Mouse (Mus musculus) embryonic facial prominence, embryonic 12.5 days (tissue): ENCODE measurements at regions not wholly inside any gene's neighbourhood (a gene's known extent, or its start where the extent isn't known, plus 50 kb on each side); places are given as distances from the start of the nearest gene placed in this dataset.

ENCODE experiments used
- ATAC-seq: fragments of 200-750 bp; cut with Nextera tagmentation; 2 replicates; pipeline ENCODE4 v1.8.0; 2017; ENCODE audit not compliant: insufficient number of reproducible peaks, insufficient read depth, low FRiP score, low TSS enrichment
- H3K27ac ChIP-seq: fragments of 300-500 bp; sonication (generic); 2 replicates; pipeline ENCODE4 v1.5.1; 2016; ENCODE audit warnings: mild to moderate bottlenecking
- H3K27me3 ChIP-seq: fragments of 300-500 bp; sonication (generic); 2 replicates; pipeline ENCODE4 v1.6.1; 2016; ENCODE audit warnings: mild to moderate bottlenecking, moderate library complexity
- H3K36me3 ChIP-seq: fragments of 300-500 bp; sonication (generic); 2 replicates; pipeline ENCODE4 v1.6.1; 2016; ENCODE audit warnings: mild to moderate bottlenecking
- H3K4me1 ChIP-seq: fragments of 300-500 bp; sonication (generic); 2 replicates; pipeline ENCODE4 v1.6.1; 2016
- H3K4me2 ChIP-seq: fragments of 300-500 bp; sonication (generic); replicated peaks from 2 replicates; pipeline ENCODE4 v1.6.1; 2016; ENCODE audit warnings: mild to moderate bottlenecking, moderate library complexity
- H3K4me3 ChIP-seq: fragments of 300-500 bp; sonication (generic); 2 replicates; pipeline ENCODE4 v1.5.1; 2016; ENCODE audit warnings: mild to moderate bottlenecking
- H3K9ac ChIP-seq: fragments of 300-500 bp; sonication (generic); 2 replicates; pipeline ENCODE4 v1.6.1; 2016; ENCODE audit warnings: mild to moderate bottlenecking, moderate library complexity
- H3K9me3 ChIP-seq: fragments of 300-500 bp; sonication (generic); 2 replicates; pipeline ENCODE4 v1.6.1; 2016; ENCODE audit warnings: mild to moderate bottlenecking, moderate library complexity
- WGBS: fragments of 180-500 bp; shearing (Covaris S2); methylation state at CpG from one replicate; pipeline ENCODE4 v1.1.7; 2016; 5-methylcytosine and 5-hydroxymethylcytosine counted together

- H3K36me3 ChIP-seq = no peaks in the 10 kb centered on the region
- no peak overlapping the region for H3K9ac ChIP-seq
- no peaks in the 10 kb centered on the region for H3K4me1 ChIP-seq
- WGBS = 81% methylated on average over 8 of the region's 8 CpGs
- H3K9me3 ChIP-seq = no peaks in the 10 kb centered on the region
- no peak overlapping the region for H3K4me2 ChIP-seq
- H3K27ac ChIP-seq = no peak overlapping the region
- no peak for ATAC-seq
- H3K4me3 ChIP-seq = no peak overlapping the region
- no peaks in the 10 kb centered on the region for H3K27me3 ChIP-seq
Observed at GRCm38 (mm10) chr1:77617490-77617889, 102.6 kb upstream of the Epha4 start.

- H3K36me3 ChIP-seq = no peaks in the 10 kb centered on the region
- ATAC-seq = no peak
- 77% methylated on average over 5 of the region's 5 CpGs for WGBS
- H3K4me2 ChIP-seq = no peak overlapping the region
- no peaks in the 10 kb centered on the region for H3K9me3 ChIP-seq
- no peak overlapping the region for H3K4me3 ChIP-seq
- no peaks in the 10 kb centered on the region for H3K4me1 ChIP-seq
- H3K9ac ChIP-seq = no peak overlapping the region
- H3K27me3 ChIP-seq = no peaks in the 10 kb centered on the region
- H3K27ac ChIP-seq = no peak overlapping the region
Observed at GRCm38 (mm10) chr1:77600509-77600908, 85.6 kb upstream of the Epha4 start.

GRCm38 (mm10) chr1:77592649-77593048 is 77.8 kb upstream of the Epha4 start:
- Histone ChIP-seq H3K36me3 (no peaks in the 10 kb centered on the region), H3K27ac (no peak overlapping the region), H3K4me1 (no peaks in the 10 kb centered on the region), H3K9ac (no peak overlapping the region), H3K4me3 (no peak overlapping the region), H3K9me3 (no peaks in the 10 kb centered on the region), H3K27me3 (no peaks in the 10 kb centered on the region), H3K4me2 (no peak overlapping the region)
- 83% methylated on average over 4 of the region's 4 CpGs for WGBS
- ATAC-seq = no peak

- no peaks in the 10 kb centered on the region for H3K4me1 ChIP-seq
- H3K27me3 ChIP-seq = no peaks in the 10 kb centered on the region
- ATAC-seq = no peak
- H3K9ac ChIP-seq = no peak overlapping the region
- H3K27ac ChIP-seq = no peak overlapping the region
- H3K9me3 ChIP-seq = no peaks in the 10 kb centered on the region
- no peak overlapping the region for H3K4me2 ChIP-seq
- 85% methylated on average over 7 of the region's 7 CpGs for WGBS
- no peaks in the 10 kb centered on the region for H3K36me3 ChIP-seq
- no peak overlapping the region for H3K4me3 ChIP-seq
Observed at GRCm38 (mm10) chr1:77592248-77592647, 77.4 kb upstream of the Epha4 start.

GRCm38 (mm10) chr1:77589423-77589822 is 74.5 kb upstream of the Epha4 start:
- ATAC-seq = no peak
- no peak overlapping the region for H3K4me3 ChIP-seq
- H3K4me2 ChIP-seq = no peak overlapping the region
- H3K27ac ChIP-seq = no peak overlapping the region
- H3K27me3 ChIP-seq = no peaks in the 10 kb centered on the region
- WGBS = 90% methylated on average over 3 of the region's 3 CpGs
- no peak overlapping the region for H3K9ac ChIP-seq
- H3K36me3 ChIP-seq = no peaks in the 10 kb centered on the region
- H3K9me3 ChIP-seq = no peaks in the 10 kb centered on the region
- no peaks in the 10 kb centered on the region for H3K4me1 ChIP-seq

- no peak for ATAC-seq
- no peak overlapping the region for H3K27ac ChIP-seq
- no peaks in the 10 kb centered on the region for H3K4me1 ChIP-seq
- no peak overlapping the region for H3K4me3 ChIP-seq
- no peaks in the 10 kb centered on the region for H3K36me3 ChIP-seq
- 73% methylated on average over 3 of the region's 3 CpGs for WGBS
- H3K4me2 ChIP-seq = no peak overlapping the region
- H3K9me3 ChIP-seq = no peaks in the 10 kb centered on the region
- H3K27me3 ChIP-seq = no peaks in the 10 kb centered on the region
- no peak overlapping the region for H3K9ac ChIP-seq
Observed at GRCm38 (mm10) chr1:77585520-77585919, 70.6 kb upstream of the Epha4 start.

GRCm38 (mm10) chr1:77568081-77568480 is 53.2 kb upstream of the Epha4 start:
- H3K4me2 ChIP-seq = no peak overlapping the region
- H3K4me1 ChIP-seq = no peaks in the 10 kb centered on the region
- no peaks in the 10 kb centered on the region for H3K27me3 ChIP-seq
- 81% methylated on average over 6 of the region's 6 CpGs for WGBS
- H3K4me3 ChIP-seq = no peak overlapping the region
- no peak overlapping the region for H3K9ac ChIP-seq
- no peaks in the 10 kb centered on the region for H3K36me3 ChIP-seq
- H3K9me3 ChIP-seq = no peaks in the 10 kb centered on the region
- ATAC-seq = no peak
- H3K27ac ChIP-seq = no peak overlapping the region

GRCm38 (mm10) chr1:77567657-77568056 is 52.8 kb upstream of the Epha4 start:
- 74% methylated on average over 7 of the region's 7 CpGs for WGBS
- no peak overlapping the region for H3K4me3 ChIP-seq
- H3K4me2 ChIP-seq = no peak overlapping the region
- no peaks in the 10 kb centered on the region for H3K36me3 ChIP-seq
- ATAC-seq = no peak
- no peaks in the 10 kb centered on the region for H3K27me3 ChIP-seq
- no peaks in the 10 kb centered on the region for H3K9me3 ChIP-seq
- no peaks in the 10 kb centered on the region for H3K4me1 ChIP-seq
- H3K27ac ChIP-seq = no peak overlapping the region
- H3K9ac ChIP-seq = no peak overlapping the region
